Mouse (Mus musculus): ENCODE results near the gene D430042O09Rik.

Gene D430042O09Rik

DNA sequence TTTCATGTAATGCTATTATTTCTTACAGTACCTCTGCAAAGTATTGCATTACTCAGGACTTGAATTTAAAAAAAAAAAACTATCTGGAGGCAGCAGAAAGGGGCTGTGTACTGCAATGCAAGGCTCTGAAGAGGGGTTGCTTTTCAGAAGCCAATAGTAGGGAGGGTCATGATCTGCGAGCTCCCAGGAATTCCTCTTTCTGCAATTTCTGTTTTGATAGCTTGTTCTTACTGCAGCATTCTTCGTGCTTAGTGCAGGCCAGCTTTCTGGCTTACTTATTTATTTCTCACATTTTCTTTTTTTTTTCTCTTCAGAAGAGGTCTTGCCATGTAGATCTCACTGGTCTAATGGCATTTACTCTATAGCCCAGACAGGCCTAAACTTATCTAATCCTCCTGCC is 32.8 kb downstream of the D430042O09Rik start:
- no peak for DNase-seq (ENCODE audit: low spot score)

DNA sequence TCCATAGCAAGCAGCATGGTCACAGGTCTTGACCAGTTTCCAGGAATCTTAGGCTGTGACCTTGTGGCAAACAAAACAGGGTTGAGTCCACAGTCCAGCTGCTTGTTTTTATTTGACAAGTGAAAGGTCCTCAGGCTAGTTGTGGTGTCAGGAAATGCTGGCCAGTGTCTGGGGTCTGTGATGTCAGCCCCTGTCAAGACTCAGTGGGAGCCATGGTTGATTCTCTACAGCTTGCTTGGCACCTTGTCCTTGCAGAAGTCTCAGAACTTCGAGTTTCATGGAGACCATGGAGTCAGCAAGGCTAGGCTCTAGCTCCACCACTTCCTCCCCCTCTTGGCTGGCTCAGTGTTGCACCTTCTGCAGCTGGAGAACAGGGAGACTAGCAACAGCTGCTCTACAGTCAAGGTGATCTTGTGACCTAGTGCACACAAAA is 33.6 kb downstream of the D430042O09Rik start:
- DNase-seq (ENCODE audit: low spot score), result no peak

DNA sequence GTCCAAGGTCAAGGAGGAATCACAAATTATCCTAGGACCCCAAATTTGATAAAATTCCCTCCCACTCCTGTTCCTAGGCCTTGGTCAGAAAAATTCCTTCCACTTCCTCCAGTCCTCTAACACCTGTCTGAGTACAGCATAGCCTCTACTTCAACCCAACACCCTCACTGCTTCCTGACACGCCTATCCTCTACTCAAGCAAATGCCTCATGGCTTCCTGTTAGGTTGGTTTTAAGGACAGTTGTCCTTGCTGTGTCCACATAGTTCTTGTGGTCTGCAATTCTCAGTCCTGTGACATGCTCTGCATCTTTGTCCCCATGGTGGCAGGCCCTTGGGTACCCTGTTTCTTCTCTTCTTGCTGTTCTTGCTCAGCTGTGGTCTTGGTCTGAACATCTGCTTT is 37.1 kb downstream of the D430042O09Rik start:
- no peak for DNase-seq (ENCODE audit: low spot score)

DNA sequence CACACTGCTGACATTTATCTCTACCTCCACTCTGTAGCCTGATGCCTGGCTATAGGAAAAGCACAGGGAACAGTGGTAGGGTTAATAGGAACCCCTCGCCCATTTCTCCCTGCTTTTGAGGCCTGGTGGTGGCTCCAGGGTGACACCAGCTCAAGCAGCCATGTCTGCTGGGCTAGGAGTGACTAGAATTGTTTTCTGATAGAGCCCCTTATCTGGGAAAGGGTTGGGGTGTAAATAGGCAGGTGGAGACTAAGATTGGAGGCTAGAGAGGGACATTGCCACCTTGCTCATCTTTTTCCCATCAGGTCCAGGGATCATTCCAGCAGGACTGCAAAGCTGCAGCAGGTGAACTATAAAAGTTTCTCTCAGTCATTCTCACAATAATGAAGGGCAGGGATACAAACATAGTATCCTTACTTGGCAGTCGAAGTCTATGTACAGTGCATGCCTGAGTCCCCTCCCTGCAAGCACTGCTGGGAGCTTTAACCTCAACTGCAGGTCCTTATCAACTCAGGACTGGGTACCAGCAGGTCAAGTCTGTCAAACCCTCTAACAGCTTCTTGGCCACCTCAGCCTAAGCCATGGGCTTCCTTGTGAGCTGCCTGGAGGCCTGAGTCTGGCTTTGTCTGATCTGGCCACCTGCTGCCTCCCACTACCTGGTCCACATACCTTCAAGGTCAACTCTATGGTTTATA is 39.1 kb downstream of the D430042O09Rik start:
- no peak for DNase-seq (ENCODE audit: low spot score)

DNA sequence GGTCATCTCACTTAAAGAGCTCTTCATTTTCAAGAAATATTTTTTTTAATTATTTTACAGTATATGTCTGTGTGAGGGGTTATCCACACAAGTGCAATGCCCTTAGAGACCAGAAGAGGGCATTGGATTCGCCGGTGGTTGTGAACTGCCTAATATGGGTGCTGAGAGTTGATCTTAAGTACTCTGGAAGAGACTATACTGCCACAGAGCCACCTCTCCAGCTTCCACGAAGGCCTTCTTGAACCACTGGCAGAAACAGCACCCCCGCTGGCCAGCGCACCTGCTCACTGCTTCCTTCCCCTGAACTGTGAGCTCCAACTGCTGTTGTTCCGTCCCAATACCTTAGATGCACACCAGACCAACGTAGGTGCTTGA is 39.6 kb downstream of the D430042O09Rik start:
- DNase-seq (ENCODE audit: low spot score), result no peak

DNA sequence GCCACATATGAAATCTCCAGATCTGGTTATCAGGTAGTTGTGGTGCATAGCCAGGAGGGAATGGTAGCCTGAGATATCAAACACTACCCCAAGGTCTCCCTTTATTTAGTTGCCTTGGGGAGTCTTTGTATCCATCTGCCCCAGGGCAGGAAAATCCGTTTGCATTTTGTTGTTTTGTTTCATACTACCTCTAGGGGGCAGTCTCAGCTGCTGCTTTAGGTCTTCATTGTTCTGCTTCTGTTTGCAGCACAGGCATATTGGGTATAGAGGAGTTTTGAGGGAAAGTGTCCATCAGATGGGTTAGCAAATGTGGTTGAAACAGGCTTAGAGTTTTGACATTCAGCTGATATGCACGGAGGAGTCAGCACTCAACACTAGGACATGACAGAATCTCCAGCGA is 40.5 kb downstream of the D430042O09Rik start:
- DNase-seq (ENCODE audit: low spot score), result no peak

DNA sequence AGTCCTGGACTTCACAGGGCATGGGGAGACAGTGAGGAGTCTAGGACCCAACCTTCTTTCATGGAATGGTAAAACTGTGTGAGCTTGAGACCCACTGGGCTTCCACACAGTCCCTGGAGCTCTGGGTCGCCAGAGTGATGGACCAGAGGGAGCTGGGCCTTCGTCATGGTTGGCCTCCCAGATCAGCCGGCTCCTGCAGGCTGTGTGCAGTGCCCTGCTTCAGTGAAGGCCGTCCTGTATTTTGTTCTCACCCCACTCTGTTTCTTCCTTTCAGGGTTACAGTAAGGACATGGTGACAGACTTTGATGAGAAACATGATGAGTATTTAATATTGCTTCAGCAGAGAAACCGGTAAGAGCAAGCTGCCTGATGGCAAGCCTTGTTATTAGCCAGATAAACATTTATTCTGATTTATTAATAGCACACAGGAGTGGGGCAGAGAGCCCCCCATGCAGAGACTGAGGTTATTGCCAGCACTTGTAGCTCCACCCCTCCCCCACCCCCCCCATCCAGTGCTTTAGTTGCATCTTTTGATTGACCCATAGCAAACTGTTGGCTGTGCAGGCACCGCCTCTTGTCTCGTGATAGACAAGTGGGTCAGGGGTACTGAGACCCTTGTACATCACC is 45.1 kb downstream of the D430042O09Rik start:
- no peak for DNase-seq (ENCODE audit: low spot score)

DNA sequence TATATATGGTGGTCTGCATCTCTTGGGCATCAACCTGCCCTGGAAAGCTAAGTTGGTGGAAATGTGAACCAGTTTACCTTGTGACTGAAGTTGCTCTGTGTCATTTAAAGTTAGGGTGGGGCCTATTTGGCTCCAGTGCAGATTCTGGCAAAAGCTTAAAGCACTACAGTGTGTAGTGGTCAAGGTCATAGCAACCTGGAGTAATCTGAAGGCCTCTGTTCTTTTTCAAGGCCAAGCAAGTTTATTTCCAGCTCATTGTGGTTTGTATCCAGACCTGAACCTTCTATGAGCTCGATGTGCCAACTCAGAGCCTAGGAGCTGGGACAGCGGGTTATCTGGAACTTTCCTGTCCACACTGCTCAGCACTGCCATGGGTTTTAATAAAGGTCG is 45.6 kb downstream of the D430042O09Rik start:
- DNase-seq (ENCODE audit: low spot score), result no peak

DNA sequence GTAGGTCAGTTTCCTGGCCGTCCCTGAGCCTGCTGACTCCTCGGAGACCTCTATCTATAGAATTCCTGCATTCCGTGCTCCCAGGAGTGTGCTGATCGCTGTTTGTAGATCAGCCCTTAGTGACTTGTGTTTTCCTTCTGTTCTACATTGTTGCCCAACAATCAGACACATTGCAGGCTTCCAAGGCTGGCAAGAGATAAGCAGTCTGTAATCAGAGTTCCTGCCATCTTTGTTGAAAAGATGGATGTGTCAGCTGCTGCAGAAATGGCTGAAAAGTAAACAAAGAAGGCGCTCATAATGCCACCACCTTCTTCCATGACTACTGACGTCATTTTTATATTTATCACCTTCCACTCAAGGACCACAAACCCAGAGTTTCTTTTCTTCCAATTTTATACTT is 49.1 kb downstream of the D430042O09Rik start:
- DNase-seq (ENCODE audit: low spot score), result no peak

DNA sequence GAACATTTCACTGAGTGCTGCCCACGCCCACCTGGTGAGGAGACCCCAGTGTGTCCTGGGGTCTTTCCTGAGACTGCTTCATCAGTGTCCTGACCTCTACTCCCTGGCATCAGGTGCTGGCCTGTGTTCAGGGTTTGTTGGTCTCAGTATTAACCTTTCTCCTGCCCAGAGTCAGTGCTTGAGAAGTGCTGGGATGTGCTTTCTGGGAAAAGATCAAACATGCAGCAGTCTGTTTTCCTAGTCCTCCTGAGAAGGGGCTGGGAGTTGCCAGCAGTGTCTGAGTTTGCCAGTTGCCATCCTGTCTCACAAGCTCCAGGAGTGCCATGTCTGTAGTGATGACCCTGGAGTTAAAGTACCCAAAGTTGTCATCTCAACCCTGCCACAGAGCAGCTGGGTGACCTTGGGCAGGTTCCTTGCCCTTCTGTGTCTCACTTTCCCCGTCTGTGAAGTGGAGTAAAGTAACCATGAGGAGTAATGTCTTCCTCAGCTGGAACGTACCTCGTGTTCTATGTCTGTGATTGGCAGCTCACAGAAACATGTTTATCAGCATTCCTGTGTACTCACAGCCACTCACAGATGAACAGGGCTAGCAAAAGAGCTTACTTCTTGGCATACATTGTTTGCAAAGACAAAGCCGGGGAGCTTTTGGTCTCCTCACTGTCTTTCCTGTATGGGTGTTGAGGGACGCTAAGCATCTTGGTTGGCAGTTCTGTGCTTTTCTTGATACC is 50.4 kb downstream of the D430042O09Rik start:
- DNase-seq (ENCODE audit: low spot score), result no peak

DNA sequence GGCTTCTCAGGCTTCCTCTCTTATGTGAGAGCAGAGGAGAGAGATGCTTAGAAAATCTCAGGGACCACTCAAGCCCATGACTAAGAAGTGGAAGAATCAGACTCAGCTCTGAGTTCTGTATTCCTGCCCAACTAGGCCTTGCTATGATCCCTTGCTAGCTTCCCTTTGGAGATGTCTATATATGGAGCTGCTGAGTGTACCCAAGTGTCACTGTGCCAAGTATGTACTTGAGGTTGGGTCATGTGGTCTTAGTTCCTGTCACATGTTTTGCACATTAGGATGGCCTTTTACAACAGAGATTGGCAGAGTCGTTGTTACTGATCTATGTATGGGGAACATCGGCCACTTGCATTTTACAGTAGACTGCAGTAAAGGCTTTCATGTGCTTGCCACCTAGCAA is 54.6 kb downstream of the D430042O09Rik start:
- DNase-seq (ENCODE audit: low spot score), result no peak

DNA sequence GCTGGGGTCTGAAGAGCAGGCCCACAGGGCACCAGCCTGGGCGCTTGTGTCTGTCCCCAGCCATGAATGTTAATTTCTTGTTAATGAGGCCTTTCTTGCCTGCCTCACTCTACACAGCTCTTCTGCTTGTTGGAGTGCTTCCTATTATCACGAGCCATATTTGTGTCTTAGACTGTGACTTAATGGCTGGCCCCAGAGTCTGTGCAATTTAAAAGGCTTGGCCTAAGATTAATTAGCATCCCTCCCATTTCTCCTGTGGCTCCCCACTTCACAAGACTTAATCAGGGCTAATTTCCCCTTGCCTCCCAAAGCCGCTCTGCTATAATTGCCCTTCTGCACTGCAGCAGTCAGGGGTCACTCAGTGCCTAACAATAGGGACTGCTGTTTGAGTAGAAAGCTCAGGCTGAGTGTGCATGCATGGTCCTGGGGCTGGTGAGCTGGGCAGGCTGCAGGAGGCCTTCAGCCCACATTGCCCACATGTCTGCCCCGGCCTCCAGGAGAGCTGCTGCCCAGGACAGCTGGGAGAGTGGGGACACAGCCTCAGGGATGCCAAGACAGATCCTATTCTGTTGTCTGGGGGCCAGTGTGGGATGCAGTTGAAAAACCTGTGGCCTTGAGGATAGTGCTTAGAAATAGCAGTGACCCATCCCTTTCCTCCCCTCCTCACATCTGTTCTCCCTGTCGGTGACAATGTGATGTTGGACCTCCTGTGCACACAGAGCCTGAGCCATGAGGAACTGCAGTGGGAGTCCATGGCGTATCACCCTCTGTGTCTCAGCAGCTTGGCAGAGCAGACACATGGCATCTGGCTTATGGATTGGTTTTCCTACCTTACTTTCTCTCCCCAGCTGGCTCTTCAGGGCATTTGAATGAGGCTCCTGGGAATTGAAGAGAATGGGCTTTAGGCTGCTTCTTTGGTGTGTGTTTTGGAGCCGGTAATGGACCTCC is 55.5 kb downstream of the D430042O09Rik start:
- DNase-seq (ENCODE audit: low spot score), result no peak

DNA sequence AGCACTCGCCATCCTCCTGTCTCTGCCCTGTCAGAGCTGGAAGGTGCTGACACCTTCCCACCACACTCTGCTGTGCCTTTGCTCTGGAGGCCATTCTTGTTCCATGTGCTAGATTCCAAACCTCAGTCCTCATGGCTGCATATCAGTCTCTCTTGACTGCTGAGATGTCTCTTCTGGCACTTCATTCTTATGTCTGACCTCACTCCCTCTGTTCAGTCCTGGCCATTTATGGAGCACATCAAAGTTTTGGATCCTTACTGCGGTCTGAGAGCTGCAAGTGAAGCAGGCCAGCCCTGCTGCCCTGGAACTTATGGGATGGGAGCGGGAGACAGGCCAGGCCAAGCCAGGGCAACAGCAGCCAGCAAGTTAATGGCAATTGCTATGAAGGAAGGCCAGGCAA is 56.7 kb downstream of the D430042O09Rik start:
- no peak for DNase-seq (ENCODE audit: low spot score)

DNA sequence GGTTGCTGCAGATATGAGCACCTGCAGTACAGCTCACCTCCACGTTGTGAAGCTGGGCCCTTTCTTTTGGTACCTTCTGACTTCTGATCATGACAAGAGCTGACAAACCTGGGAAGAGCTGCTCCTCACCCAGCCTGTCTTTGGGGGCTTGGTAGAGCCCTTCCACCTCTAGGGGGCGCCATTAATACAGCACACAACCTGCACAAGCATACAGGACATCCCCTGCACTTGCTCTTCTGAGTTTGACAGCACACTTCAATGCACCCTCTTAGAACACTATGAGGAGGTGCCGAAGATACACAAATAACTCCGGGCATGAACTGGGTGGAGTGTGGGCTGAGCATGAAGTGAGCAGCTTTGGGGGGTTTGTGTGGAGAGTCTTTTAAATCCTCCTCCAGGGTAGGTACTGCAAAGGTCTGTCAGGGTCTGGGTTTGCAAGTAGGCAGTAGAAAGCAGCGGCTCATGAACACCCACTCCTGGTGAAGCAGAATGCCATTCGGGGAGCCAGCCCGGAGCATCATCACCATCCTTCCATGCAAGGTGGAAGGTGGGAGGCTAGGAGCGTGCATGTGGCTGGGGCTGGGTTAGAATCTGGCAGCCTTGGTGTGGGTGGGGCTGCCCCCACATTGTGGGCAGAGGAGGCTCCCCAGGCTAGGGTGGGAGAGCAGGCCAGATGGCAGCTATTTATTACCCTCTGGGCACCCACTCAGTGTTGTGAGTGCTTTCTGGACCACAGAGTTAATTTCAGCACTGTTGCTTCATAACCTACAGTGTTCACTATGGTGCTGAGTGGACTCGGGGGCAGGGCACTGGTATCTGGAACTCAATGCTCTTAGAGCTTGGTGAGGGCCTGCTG is 59.5 kb downstream of the D430042O09Rik start:
- no peak for DNase-seq (ENCODE audit: low spot score)

DNA sequence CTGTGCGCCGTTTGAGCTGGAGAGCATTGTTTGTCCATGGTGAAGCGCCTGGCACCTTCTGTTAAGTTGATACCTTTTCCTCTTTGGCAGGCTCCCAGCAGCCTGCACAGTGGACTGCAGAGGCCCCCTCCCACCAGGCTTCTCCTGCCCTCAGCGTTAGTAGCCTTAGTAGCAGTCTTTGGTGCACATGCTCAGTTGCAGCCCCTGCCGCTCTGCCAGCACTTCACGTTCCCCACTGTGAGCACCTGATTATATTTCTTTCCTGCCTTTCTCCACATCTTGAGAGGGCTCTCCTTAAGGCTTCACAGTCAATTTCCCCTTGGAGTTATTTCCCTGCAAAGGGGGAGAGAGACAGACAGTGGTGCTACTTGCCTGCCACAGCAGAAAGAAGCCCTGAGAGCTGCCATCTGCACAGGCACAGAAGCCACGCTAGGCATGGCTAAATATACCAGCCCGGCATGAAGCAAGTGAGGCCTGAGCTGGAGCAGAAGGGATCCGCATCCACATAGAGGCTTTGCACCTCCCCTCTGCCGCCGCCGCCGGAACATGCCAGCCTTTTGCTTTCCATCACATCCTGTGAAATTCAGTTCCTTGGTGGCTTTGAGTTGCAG is 65.4 kb downstream of the D430042O09Rik start:
- no peak for DNase-seq (ENCODE audit: low spot score)

DNA sequence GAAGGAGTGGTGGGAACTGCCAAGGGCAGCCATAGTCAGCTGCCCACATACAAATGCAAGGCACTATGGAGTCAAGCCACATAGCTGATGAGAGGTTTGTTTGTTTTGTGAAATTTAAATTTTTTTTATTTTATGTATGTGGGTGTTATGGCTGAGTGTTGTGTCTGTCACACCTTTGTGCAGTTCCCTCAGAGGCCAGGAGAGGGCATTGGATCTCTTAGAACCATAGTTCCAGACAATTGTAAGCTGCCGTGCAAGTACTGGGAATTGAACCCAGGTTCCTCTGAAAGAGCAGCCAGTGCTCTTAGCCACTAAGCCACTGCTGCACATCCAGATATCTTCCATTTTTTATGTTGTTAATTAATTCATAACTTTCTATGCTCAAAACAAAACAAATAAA is 75.5 kb downstream of the D430042O09Rik start:
- DNase-seq (ENCODE audit: low spot score), result no peak

DNA sequence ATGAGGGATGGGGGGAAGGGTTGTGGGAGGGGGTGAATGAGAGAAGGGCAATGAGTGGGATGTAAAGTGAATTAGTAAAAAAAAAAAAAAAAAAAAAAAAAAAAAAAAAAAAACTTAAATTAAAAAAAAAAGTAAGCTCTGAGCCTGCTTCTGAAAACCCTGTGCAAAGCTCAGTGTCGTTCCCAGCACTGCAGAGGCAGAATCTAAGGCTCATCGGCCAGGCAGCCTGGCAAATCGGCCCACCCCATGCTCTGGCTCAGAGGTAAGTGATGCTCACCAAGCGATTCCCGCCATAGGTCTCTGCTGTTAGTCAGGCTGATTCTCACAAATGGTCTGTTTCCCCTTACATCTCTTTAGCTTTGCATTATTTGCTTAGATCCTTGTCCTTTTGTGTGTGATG is 78.4 kb downstream of the D430042O09Rik start:
- no peak for DNase-seq (ENCODE audit: low spot score)

DNA sequence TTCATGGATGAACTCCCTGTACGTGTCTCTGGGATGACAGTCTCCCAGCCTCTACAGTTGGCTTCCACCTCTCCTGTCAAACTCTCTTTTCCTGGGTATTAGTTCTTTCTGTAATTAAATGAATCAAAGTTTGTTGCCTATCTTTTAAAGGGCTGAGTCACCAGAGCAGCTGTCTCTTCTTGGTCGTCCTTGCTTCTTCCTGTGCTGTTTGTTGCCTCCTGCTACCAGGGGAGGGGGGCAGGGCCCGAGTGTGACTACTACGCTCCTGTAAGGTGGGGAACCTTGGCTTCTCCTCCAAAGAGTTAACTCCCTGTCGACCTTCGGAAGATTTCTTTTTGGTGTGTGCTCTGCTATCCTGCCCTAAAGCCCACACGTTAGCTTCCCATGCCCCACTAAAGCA is 79.4 kb downstream of the D430042O09Rik start:
- DNase-seq (ENCODE audit: low spot score), result no peak

DNA sequence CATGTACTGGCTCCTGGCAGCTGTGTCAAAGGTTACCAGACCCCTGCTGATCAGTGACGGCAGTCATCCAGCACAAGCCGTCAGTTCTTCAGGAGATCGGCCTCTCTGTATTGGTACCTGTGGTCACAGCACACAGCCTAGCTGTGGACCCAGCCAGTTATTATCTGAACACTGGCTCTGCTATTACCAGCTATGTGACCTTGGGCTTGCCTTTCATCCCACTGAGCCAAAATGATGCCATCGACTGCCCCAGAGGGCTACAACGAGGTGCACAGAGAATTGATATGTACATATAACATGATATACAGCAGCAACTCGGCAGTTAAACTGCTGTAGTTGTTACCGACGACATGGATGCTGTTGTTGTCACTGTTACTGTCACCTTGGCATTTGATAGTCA is 82.4 kb downstream of the D430042O09Rik start:
- no peak for DNase-seq (ENCODE audit: low spot score)

DNA sequence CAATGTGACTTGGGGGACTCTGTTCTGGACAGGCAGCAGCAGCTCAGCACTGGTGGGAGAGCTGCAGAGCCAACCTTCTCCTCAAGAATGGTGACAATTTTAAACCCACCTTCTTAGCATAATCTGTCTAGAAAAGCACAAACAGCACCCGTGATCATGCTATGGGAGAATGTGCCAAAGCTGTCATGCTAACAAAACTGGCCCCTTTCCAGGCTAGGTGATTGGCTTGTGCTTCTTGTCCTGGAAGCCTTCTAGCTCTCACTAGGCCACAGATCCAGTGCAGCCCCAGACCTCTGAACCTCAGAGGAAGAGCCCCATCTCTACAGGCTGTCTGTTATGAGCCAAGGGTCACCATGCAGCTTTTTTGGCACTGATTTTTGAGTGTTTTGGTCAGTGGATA is 98.9 kb downstream of the D430042O09Rik start:
- DNase-seq (ENCODE audit: low spot score), result no peak

DNA sequence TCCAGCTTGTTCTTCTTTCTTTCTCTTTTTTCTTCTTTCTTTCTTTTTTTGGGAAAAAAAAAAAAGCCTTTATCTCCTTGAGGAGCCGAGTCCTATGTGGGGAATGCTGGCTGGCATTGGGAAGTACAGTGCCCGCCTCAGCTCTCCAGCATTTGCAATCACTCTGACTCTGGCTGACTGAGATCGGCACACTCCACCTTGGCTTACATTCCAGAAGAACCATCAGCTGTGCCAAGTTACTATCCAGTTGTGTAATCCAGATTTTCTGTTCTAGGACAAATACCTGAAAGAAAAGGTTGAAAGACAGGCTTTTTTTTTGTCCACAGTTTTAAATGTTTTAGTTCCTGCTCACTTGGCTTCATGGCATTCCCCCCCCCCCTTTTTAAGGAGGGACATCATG is 100.5 kb downstream of the D430042O09Rik start:
- no peak for DNase-seq (ENCODE audit: low spot score)

Measured in T-cell, adult 2 months (primary cell).